Mouse (Mus musculus) heart, postnatal 0 days (tissue): ENCODE results near the gene Jarid2.

ENCODE experiments used
- CTCF ChIP-seq: IDR thresholded peaks from 2 replicates; pipeline ENCODE4 v1.5.1; 2016; ENCODE audit warnings: antibody characterized with exemption, control low read depth, low read depth
- EP300 ChIP-seq: IDR thresholded peaks from 2 replicates; pipeline ENCODE4 v1.6.1; 2016; ENCODE audit warnings: antibody characterized with exemption, low read depth

GRCm38 (mm10) chr13:44819400-44819799 lies 90.1 kb downstream of the Jarid2 start:
- TF ChIP-seq CTCF = no peak
- TF ChIP-seq EP300 = no peak
